Mouse (Mus musculus): ENCODE results near the gene Pum1.

The Pum1 gene

GRCm38 (mm10) chr4:130790180-130790579 lies 127.1 kb downstream of the Pum1 start:
- DNase-seq (ENCODE audit: low read depth in 1 of 2, low spot score in 2 of 2) = peak; percentile 50 to 77

DNA sequence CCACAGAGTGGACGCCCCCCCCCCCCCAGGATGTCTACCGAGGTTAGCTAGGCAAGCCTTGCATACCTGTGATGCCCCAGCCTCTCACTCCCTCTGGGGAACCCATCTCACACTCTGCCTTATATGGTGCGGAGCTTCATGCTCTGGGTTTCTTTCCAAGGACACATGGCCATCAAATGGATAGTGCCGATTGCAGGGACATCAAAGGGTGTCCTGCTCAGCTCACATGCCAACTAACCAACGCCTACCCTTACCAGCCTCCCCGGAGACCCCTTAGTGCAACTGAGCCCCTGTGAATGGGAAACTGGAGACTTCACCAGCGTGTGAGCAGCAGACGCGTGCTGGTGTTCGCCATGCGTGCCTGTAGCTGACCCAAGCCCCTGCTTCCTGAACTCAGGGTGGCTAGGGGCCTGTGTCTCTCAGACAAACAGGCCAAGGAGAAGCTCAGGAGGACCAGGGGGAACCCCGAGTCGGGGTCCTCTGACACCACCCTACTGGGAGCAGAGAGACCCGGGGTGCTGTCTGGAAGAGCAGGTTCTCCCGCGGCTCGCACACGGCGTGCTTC lies 128.8 kb downstream of the Pum1 start:
- no peak for DNase-seq (ENCODE audit: low read depth in 1 of 2, low spot score in 2 of 2)

GRCm38 (mm10) chr4:130792376-130793179 lies 129.5 kb downstream of the Pum1 start, which contains the start of gene Sdc3:
TSS of gene Sdc3 (plus strand) at chr4:130792537.
- no peak for DNase-seq (ENCODE audit: low read depth in 1 of 2, low spot score in 2 of 2)

- no peak for DNase-seq (ENCODE audit: low read depth in 1 of 2, low spot score in 2 of 2)
Measured at GRCm38 (mm10) chr4:130793180-130793501, 130.0 kb downstream of the Pum1 start.

DNA sequence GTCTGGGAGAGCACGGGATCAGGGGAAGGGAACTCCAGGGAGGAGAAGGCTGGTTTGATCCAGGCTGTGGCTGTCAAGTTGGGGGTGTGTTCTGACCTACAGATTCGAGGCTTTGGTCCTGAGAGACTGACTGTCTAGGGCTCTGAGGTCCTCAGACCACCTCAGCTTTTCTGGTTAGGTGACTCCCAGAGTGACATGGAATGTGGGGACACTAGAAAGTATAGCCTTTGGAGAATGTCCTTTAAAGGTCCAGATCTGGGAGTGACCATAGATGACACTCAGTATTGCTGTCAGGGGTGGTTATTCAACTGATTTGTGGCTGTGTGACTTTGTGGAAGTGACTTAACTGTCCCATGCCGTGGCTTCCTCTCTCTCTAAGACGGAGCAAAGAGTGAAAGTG lies 131.7 kb downstream of the Pum1 start:
- DNase-seq (ENCODE audit: low read depth in 1 of 2, low spot score in 2 of 2) = no peak

DNA sequence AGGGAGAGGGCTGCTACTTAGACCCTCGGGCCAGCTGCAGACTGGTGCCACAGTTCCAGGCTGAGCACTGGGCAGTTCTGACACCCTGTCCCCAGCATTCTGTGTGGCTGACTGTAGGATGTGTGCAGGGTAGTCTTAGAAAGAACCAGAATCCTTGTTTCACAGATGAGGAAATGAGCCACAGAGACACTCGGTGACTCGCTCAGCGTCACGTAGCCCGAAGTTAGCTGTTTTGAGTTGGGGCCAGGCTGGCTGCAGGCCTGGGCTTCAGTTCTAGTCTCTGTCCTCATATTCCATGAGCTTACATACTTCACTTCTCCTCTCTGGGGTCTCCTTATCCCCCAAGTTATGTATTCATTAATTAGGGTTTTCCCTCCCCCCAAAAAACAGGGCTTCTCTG lies 132.8 kb downstream of the Pum1 start:
- no peak for DNase-seq (ENCODE audit: low read depth in 1 of 2, low spot score in 2 of 2)

DNA sequence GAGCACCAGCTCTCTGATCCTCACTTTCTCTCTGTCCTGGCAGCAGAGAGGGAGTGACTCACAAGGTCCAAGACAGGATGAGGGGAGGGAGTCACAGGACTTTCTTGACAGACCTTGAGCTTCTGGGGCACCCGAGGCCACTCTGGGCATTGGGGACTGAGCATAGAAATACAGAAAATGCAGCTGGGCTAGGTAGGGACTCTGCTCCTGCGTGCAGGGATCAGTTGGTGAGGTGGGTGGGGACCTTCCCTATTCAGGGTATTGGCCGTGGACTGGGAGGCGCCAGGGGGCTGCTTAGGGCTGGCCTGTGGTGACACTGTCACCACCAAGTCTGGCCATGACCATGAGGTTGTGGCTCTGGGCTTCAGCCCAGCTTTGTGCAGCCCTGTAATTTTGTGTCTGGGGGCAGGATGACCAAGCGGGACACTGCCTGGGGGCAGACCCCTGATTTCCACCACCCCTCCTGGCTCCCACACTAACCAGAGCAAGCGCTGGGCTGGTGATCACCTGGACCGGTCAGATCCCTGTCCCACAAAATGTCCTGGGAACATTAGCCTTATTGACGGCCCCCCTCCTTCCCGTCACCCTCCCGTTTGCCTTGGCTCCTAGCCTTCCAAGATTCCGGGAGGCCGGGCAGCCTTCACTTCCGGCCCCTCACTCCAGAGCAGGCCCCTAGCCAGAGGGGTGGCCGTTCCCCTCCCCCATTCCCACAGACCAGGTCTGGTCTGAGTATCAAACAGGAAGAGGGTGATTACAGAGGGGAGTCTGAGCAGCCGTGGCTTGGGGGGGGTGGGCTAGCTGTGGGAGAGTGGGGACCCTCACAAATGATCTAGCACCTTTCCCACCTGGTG lies 134.3 kb downstream of the Pum1 start:
- DNase-seq (ENCODE audit: low read depth in 1 of 2, low spot score in 2 of 2) = no peak

- DNase-seq (ENCODE audit: low read depth in 1 of 2, low spot score in 2 of 2) = no peak
Measured at GRCm38 (mm10) chr4:130798416-130798815, 135.3 kb downstream of the Pum1 start.

GRCm38 (mm10) chr4:130799118-130799517 lies 136.0 kb downstream of the Pum1 start:
- DNase-seq (ENCODE audit: low read depth in 1 of 2, low spot score in 2 of 2) = no peak

GRCm38 (mm10) chr4:130799582-130799981 lies 136.5 kb downstream of the Pum1 start:
- DNase-seq (ENCODE audit: low read depth in 1 of 2, low spot score in 2 of 2) = no peak

DNA sequence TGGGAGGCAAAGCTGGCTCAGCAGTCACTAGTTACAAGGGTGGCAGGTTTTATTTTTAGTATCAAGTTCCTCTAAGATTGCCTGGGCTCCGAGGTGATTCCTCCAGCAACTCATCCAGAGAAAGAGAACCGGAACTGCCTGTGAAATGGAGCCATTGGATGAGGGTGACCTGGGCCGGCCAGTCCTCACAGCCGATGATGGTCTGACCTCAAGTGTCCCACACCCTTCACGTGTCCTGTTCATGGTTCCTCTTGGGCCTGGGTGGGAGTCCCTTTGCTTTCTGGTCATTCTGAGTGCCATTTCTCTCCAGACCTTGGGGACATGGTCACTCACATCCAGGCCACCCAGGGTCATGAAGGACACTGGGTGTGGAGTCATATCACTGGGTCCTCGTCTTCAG lies 137.0 kb downstream of the Pum1 start:
- DNase-seq (ENCODE audit: low read depth in 1 of 2, low spot score in 2 of 2) = peak in 1 of 2 experiments; percentile 60

- DNase-seq (ENCODE audit: low read depth in 1 of 2, low spot score in 2 of 2) = no peak
Measured at GRCm38 (mm10) chr4:130801198-130801597, 138.1 kb downstream of the Pum1 start.

GRCm38 (mm10) chr4:130801624-130802329 lies 138.7 kb downstream of the Pum1 start:
- no peak for DNase-seq (ENCODE audit: low read depth in 1 of 2, low spot score in 2 of 2)

GRCm38 (mm10) chr4:130803591-130803990 lies 140.5 kb downstream of the Pum1 start:
- no peak for DNase-seq (ENCODE audit: low read depth in 1 of 2, low spot score in 2 of 2)

GRCm38 (mm10) chr4:130804292-130804691 lies 141.2 kb downstream of the Pum1 start:
- no peak for DNase-seq (ENCODE audit: low read depth in 1 of 2, low spot score in 2 of 2)

GRCm38 (mm10) chr4:130804771-130805361 lies 141.7 kb downstream of the Pum1 start:
- DNase-seq (ENCODE audit: low read depth in 1 of 2, low spot score in 2 of 2) = no peak

DNA sequence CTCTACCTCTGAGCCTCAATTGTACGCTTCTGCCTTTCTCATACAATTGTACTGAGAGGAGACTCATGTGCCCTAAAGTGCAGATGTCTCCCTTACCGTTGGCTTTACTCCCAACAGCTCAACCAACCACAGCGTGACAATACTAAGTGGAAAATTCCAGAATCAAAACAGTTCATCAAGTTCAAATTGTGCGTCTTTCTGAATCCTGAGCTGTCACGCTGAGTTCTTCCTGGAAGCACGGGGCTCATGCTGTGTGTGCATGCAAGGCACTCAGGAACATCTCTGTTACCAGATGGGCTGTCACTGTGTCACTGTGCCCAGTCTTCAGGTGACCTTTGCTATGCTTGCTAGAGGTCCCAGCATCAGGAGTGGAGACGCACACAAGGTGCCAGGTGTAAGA lies 142.6 kb downstream of the Pum1 start:
- no peak for DNase-seq (ENCODE audit: low read depth in 1 of 2, low spot score in 2 of 2)

DNA sequence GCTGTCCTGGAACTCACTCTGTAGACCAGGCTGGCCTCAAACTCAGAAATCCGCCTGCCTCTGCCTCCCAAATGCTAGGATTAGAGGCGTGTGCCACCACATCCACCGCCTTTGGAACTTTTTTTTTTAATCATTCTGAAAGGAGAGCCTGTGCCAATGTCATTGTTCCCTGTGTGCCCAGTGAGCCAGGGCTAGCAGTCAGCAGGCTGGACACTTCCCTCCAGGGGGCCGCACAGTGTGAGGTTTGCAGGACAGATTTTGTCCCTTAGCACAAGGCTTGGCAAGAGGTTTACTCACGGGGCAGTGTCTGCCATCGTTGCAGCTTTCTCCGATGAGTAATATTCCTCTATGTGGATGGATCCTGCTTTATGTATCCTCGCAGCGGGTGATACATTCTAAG lies 143.6 kb downstream of the Pum1 start:
- DNase-seq (ENCODE audit: low read depth in 1 of 2, low spot score in 2 of 2) = no peak

GRCm38 (mm10) chr4:130809784-130810183 lies 146.7 kb downstream of the Pum1 start:
- DNase-seq (ENCODE audit: low read depth in 1 of 2, low spot score in 2 of 2) = no peak

GRCm38 (mm10) chr4:130810845-130811244 lies 147.7 kb downstream of the Pum1 start:
- no peak for DNase-seq (ENCODE audit: low read depth in 1 of 2, low spot score in 2 of 2)

DNA sequence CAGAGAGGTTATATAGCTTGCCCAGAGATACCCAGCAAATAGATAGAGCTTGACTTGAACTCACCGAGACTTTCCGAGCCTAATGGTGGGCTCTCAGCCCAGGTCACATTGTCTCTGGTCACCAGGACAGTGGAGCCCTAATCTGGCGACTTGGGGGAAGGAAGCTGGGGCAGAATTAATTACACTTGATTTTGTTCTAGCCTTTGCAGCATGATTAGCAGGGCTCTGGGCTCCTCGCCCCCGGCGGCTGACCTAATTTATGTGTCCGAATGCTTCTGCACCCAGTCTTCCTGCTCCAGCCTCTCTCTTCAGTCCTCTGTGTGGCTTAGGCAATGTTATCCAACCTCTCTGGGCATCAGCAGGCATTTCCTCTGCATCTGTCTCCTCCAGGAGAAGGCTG lies 148.3 kb downstream of the Pum1 start:
- DNase-seq (ENCODE audit: low read depth in 1 of 2, low spot score in 2 of 2) = no peak
